Mouse (Mus musculus) 3134 (cell line): ENCODE data around the gene Olfr594.
"Not testable (repeated sequence)": the region's sequence is repeated elsewhere in the genome, so short reads cannot be mapped to it uniquely, and the experiment has no call there.

ENCODE experiments used
- DNase-seq: peaks from one replicate; pipeline ENCODE4 v3.0.0-alpha.2; 2011; ENCODE audit warnings: low spot score; ENCODE audit not compliant: insufficient read length; ENCODE audit errors: extremely low read depth

Olfr594 gene

GRCm38 (mm10) chr7:103216696-103217095 is at the start of gene Olfr594:
Olfr594 (plus strand) TSS chr7:103216996.
- DNase-seq = no peak

GRCm38 (mm10) chr7:103169697-103170096 is 47.1 kb upstream of the Olfr594 start:
- no peak for DNase-seq

GRCm38 (mm10) chr7:103178240-103178639 is 38.6 kb upstream of the Olfr594 start, which contains the start of gene Olfr591:
Olfr591 (minus strand) TSS chr7:103178340.
- DNase-seq = no peak

- DNase-seq = not testable (repeated sequence)
Measured at GRCm38 (mm10) chr7:103184503-103184902, 32.3 kb upstream of the Olfr594 start, which contains the start of gene Olfr592. Olfr592 (plus strand) TSS chr7:103184803.

GRCm38 (mm10) chr7:103211562-103211961 is 5.2 kb upstream of the Olfr594 start, which contains the start of gene Olfr593:
Olfr593 (plus strand) TSS chr7:103211862.
- DNase-seq = no peak

GRCm38 (mm10) chr7:103212050-103212449 is 4.7 kb upstream of the Olfr594 start:
- DNase-seq = not testable (repeated sequence)

GRCm38 (mm10) chr7:103252405-103252804 is 35.6 kb downstream of the Olfr594 start, which contains the start of gene Usp17ld:
Usp17ld (minus strand) TSS chr7:103252505.
- not testable (repeated sequence) for DNase-seq
